Mouse (Mus musculus) thymus, postnatal 10 days (tissue): ENCODE measurements at regions not wholly inside any gene's neighbourhood (a gene's known extent, or its start where the extent isn't known, plus 50 kb on each side); places are given as distances from the start of the nearest gene placed in this dataset.

Experiments
- DNase-seq, 2 experiments: peaks; one replicate each; pipeline ENCODE4 v3.0.0; 2021; ENCODE audit warnings: low spot score in 2 of 2

DNA sequence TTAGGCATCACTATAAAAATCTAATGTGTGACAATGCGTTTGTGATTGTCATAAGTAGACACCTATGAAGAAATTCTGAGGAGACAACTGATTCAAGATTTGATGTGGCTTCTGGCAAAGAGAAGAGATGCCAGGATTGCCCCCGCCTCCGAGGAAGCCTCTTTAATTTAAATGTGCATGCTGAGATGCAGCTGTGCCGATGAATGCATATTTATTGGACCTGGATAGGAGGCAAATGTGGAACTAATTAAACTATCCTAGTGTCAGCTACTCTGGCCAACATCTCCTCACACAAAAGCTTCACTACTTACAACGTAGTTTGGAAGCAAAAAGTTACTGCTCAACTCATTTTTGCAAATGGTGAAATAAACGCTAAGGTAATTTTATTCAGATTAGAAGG lies 173.4 kb upstream of the Dph6 start:
- no peak for DNase-seq

DNA sequence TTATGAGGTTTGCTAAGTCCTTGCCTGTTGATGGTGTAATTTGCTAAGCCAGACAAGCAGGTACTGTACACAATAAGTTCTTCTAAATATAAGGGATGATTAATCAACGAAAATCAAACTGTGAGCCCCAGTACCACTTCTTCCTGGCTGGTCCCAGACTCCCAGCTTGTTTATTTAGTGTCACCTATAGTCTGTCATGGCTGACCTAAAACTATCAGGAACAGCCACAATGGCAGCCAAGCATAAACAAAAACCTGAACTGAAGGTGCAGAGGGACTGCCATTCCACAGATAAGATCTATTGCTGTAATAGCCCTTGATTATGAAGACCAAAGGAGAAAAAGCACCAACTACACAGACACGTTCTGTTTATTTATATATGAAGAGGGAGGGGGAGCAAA lies 180.9 kb upstream of the Dph6 start:
- no peak for DNase-seq

DNA sequence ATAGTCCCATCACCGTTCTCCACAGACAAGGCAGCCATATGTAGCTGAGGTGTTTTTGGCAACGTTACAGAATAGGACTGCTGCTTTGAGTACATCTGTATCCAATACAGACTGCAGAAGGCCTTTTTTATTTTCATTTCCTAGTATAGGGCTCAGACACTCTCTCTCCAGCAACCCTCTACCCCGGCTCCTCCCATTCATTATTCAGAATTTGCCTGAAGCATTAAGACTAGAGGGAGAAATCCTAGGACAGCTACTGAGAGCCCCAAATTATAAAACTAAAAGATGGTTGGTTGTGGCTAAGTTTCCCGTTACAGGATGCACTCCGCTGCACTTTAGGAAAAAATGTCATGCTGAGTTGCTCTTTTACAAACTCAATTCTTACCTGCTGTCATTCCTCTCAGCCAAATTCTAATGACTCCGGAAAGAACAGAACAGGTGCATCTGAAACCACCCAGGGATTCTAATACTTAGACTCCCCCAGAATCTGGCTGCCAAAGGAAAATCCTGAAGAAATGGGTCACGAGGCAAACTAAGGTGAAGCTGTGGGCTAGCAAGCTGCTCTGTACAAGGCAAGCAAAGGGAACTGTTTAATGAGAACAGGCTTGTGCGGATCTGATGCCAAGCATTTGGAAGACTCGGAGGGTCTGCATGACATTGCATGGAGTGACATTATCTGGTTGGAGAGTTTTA lies 189.1 kb upstream of the Dph6 start:
- DNase-seq = no peak

DNA sequence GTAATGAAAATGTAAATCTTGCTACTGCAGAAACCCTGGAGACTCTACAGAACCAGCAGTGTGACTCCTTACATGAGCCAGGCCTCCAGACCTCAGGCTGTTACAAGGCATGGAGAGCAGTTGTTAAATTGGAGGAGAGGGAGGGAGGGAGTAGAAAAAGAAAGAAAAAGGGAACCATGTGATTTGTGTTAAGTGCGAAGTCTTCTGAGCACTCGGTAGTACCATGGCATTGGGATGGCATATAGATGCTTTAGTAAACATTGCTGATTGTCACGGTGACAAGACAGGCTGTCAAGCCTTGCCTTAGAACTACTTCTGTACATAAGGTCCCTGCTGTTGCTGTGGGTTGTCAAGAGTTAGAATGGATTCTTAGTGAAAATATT lies 189.6 kb upstream of the Dph6 start:
- no peak for DNase-seq

DNA sequence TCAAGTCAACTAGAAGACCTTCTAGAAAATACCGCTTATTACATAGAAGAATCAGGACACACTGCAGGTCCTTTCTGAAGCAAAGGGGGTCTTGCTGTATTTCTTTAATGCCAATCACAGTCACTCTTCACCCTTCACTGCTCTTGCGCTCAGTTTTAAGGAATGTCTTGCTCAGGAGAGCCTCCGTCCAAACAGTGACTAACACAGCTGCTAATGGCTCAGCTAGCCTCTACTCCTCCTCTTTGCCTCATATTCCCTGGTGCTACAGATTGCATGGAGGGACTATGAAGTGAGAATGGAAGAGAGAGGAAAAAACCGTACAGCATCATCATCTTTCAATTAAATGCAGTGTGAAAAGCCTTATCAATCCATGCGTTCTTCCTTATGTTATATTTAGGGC lies 193.7 kb upstream of the Dph6 start:
- no peak for DNase-seq

DNA sequence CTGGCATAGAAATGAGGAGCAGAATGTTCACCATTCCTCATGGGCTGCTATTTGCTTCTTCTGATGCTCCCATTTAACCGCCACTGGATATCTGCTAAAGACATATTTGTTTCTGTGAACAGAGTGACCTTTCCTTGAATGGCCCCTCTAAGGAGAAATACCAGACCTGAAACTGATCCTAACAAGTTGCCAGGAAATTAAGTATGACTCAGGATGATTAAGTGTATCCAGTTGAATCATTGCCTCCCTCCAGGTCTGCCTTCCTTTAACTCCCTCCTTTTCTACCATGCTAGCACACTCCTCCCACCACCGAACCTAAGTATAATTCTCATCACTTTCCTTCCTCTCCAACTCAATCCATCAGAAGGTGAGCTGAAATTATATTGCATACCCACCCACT lies 194.2 kb upstream of the Dph6 start:
- DNase-seq = no peak

DNA sequence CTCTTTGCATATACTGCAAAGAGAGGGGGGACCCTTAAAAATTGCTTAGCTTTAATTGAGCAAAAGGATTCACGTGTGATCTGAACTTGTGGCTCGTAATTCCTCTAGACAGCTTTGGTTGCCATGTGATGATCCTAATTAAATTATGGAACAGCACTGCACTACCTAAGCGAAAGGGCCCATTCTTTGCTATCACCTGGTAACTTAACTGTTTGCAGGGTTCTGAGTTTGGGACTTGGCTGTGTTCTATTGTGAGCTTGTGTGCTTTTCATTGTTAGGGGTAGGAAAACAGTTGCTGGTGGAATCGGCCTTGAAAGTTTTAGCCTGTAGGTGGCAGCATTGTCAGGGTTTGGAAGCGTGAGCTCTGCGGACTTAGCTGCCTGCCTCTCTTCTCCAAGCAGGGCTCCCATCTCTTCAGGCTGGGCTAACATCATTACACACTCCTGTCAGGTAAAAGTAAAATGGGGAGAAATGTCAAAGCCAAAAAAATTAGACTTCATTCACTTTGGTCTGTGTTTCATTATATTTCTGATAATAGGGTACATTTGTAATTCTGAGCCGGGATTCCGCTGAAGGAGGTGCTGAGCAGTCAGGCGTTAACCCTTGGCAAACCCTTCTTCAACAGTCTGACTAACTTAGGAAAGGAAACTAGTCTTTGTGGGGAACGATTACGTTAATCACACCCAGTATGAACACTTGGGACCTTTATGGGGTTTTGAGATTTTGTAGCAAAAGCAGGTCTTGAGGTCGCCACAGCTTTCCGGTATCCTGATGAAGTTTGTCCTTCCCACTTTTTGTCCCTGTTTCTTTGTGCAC lies 199.2 kb upstream of the Dph6 start:
- peak in 1 of 2 experiments; percentile 12 for DNase-seq

DNA sequence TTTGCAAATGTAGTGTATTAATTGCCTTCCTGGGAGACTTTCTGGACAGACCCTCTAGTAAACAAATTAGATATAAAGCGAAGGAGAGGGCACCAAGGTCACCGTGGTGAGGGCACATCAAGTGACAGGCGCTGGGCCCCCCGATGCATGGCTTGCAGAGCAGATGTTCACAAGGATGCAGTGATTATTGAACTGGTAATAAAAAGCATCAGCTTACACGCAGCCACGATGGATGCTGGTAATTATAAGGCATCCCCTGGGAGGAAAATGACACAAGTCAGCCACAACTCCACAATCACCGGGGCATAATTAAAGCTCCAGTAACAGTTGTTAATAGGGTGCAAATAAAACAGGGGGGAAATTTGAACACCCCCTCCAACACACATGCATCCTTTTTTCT lies 217.5 kb upstream of the Dph6 start:
- no peak for DNase-seq

DNA sequence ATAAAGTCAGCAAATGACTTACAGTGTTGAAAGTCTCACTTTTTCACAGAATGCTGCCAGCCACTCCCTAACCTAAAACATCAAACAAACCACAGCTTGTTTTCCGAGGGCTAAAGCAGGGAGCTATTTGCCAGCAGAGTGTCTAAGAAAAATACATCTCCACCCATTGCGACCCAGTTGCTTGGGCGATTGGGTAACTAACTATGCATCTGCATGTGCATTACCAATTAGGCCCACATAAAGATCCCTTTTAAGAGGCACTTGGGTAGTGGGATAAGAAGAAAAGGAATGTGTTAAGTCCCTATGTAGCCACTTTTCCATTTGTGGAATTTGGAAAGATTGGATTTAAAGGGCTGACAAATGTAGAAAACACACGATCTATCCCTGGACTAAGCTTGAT lies 218.3 kb upstream of the Dph6 start:
- DNase-seq = no peak

DNA sequence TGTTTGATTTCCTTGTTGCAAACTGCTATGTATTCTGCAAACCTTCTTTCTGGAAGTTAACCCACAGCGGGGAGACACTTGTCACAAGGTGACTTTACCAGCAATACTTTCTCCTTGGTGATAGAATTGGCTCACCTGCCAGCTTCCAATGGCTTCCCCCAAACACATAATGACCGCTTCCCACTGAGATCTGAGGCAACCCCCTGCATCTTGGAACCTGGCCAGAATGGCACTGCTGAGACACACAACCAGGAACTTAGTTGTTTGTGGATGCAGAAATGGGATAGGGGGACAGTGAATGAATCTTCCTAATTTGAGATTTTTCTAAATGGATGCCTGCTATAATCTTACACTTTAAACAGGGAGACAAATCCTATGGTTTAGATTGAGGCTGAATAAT lies 224.3 kb upstream of the Dph6 start:
- DNase-seq = no peak

DNA sequence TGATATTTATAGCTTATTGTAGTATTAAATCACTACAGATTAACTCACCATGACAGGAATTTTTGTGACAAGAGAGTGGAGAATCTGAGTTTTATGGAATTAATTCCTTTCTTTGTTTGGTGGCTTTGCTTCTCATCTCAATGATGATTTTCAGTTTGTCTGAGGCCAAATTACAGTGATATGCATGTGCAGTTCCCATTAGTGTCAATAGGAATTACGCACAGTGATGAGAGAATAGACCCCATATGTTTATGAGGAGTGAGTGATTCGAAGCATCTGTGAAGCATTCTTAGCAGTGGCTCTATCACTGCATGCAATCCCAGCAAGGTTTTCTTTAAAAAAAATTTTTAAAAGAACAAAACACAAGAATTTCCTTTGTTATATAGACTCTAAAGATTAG lies 225.0 kb upstream of the Dph6 start:
- DNase-seq = no peak

DNA sequence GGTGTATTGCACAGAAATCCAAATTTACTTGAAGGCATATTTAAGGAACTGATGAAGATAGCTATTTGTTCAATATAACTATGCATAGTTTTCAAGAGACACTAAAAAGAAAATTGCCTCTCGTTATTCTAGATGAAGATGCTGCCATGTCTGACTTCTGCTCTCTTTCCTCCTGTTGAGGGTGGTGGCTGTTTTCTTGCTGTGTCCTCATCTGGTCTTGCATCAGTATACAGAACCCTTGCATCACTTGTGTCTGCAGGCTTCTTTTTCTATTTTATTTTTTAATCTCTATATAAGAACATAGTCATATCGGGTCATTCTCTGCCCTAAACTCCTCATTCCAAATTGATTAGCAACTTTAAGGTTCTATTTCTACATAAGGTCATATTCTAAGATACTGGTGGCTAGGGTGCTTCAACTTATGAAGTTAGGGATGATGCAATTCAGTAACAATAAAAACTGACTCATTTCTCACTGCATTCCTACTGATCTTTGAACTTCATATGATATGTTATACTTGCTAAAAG lies 231.0 kb upstream of the Dph6 start:
- DNase-seq = no peak

DNA sequence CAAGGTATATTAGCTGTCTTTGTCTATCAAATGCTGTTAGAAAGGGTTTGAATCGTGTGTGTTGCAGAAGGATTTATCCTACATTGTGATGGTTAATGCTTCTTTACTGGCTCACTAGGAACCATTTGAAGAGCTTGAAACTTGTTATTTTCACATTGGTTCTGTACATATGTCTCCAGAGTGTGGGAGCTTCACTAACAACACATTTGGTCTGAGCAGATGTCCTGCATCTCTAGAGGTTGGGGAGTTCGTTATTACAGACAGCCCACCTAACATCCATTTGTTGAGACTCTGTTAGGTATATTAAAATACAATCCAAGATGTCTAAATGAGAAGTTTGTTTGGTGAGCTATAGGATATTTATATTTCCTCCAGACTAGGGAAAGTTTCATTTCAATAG lies 244.0 kb upstream of the Dph6 start:
- DNase-seq = no peak

DNA sequence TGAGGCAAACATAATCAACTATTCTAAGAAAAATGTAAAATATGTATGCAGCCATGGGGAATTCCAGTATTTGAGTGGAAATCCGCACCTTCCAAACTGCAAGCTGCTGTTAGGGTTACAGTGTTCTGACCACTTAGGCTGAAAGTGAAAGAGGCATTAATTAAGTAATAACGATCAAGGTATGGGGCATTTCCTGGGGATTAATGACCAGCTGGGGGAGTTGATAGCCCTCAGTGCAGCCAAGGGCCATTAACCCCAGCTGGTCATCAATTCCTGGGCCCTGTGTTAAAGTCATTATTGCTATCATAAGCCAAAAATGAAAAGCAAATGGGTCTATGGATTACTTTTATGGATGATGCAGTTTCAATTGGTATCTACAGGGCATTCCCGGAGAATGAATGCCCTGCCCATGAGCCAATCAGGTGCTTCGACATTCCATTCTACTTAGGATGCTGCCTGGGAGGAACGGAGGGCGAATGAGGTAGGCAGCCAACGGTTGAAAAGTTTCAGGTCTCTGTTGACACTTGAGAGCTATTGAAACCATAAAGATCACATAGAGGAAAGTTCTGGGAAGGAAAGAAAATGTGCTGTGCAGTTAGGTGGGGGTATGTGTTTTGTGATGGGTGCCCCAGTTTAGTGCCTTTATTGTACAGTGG lies 257.2 kb upstream of the Dph6 start:
- no peak for DNase-seq

DNA sequence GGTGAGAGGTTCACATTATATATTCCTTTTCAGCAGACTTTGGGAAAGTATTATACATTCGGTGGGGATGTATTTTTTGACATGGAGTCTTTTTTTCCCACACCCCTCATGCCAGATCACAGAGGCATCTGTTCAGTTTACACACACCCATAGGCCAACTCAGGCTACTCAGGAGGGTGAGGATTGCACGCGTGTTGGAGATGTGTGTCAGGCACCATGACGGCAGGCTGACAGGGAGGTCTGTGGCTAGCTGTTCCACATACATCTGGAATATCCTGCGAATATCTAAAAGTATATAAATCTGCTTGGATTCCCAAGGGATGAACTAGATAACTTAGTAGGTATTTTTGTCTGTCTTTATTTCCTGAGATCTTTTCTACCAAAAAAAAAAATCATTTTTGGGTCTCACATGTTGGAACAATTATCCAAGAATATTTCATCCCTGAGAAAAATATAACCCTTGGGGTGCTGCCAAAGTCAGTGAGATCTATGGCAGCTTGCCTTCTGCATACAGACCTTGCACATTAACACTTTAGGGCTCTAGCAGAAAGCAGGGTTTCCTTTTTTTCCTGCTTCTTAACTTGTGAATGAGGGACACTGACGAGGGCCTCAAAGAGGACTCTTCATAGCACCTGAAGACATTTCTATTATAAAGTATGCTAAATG lies 260.4 kb upstream of the Dph6 start:
- no peak for DNase-seq

DNA sequence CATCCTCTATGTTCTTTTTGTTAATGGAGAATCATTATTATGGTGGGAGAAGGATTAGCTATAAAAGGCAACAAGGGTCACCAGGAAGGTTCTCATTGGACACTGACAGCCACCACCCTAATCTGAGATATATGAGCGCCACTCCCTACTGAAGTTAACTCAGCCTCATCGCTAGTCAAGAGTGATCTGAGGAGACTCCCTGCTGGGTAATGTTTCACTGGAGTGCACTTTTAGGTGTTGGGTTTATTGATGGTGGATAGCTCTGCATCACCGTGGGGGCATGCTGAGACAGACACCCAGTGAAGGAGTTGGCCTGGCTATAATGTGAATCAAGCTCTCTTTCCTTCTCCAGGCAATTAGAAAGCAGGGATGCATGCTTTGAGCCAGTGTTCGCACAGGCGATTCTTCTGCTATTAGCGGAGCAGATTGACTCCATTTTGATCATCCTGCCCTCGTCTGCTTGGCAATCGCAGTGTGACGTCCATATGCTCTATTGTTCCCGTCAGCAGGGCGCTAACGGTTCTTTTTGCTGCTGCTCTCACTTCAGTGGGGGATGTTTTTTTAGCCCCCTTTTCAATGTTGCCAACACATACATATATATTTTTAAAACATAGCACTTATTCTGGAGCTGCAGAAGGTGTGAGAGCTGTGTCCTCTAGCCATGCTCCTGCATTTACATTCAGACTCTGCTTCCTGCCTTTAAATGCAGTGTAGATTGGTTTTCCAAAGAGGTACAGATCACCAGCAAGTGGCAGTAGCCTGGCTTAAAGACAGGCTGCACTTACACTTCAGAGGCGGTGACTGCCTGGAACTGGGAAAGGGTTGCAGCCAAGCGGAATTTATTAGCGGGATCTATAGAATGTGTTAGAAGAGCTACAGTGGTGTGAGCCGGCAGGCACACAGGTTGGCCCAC lies 263.9 kb upstream of the Dph6 start:
- no peak for DNase-seq

DNA sequence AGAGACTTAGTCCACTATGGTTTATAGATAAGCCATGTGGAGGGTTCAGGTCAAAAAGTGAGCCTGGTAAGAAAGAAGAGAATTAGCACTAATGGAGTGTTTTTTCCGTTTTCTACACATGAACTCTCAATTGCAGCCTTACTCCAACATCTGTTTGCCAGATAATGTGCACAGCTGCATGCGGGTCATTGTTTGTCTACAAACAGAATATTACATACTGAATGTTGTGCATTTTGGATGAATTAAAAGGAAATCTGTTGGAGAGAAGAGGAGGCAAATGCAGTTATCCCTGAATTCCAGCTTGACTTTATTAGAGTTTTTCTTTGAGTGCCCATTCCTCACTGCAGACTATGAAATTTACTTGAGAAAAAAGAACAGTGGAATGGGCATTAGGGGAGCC lies 269.1 kb upstream of the Dph6 start:
- no peak for DNase-seq

DNA sequence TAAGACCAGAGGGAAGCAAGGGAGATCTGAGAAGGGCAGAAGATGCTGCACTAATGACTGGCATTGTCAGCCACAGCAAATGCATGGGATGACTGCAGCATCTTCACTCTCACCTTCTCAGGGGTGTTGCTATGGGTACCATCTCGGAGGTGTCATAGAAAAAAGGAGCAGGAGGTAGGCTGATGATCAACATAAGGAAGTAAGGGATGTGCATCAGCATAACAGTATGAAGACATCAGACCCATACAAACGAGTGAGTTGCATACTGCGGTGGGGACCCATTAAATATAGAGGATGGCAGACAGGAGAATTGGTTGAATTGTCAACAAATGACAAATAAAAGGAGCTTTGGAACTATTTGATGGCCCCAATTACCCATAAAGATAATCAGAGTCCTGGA lies 280.7 kb upstream of the Dph6 start:
- DNase-seq = no peak

DNA sequence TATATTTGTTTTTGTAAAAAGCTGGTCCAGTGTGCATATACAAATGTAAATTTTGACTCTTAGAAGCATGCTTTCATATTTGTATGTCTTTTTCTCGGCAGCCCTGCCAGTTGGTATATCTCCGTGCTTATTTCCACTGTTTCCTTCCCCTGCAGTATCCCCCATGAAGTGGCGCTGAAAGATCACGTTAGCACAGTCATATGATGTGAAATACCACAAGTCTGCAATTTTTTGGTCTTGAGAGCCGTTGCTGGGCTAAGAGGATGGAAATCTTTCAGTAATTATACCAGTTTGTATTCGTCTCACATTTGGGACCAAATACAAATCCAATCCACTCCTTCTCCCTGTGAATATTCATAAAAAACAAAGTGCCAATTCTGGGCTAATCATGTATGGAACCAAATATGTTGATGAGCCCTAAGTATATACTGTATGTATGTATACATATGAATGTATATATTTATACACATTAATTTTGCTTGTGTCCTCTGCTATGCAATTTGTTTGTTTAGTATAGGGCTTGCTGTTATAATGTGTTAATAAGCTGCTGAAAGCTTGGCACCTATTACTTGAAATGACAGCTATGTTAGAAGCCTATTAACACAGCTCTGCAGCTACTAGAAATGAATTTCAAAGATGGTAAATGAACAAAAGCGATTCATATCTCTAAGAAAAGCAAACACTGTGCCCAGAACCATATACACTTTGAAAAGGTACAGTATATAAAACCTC lies 283.8 kb upstream of the Dph6 start:
- DNase-seq = no peak

DNA sequence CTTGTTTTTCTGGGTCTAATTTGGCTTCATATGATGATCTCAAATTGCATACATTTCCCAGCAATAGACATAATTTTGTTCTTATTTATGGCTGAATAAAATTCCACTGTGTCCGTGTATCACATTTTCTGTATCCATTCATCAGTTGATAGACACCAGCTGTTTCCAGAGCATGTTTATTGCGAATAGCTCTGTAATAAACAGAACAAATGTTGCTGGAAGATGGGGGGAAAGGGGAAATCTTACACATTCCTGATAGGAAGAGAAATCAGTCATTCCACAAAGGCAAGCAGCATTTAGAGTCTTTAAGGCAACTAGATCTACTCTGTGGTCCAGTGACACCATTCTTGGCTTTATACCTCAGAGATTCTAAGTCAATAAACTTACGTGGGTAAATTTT lies 311.3 kb upstream of the Dph6 start:
- DNase-seq = no peak

DNA sequence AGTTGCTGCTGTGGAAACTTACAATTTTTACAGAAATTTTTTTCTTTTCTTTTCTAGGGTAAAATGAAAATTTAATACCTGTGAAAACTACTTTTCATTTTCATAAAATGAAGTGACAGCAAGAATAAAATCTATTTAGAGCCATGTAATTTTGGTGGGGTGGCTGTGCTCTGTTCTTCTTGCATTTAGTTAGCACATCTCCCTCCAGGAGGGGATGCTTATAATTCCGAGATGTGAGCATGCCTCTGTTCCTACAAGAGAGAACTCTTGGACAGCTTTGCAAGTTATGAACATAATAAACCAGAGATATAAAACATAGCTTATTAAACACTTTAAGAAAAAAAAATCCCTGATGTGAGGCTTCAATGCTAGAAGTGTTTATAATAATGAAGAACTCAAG lies 313.9 kb upstream of the Dph6 start:
- no peak for DNase-seq
